ENCODE assay signal across 8 mouse cellular contexts in the genomic region with DNA sequence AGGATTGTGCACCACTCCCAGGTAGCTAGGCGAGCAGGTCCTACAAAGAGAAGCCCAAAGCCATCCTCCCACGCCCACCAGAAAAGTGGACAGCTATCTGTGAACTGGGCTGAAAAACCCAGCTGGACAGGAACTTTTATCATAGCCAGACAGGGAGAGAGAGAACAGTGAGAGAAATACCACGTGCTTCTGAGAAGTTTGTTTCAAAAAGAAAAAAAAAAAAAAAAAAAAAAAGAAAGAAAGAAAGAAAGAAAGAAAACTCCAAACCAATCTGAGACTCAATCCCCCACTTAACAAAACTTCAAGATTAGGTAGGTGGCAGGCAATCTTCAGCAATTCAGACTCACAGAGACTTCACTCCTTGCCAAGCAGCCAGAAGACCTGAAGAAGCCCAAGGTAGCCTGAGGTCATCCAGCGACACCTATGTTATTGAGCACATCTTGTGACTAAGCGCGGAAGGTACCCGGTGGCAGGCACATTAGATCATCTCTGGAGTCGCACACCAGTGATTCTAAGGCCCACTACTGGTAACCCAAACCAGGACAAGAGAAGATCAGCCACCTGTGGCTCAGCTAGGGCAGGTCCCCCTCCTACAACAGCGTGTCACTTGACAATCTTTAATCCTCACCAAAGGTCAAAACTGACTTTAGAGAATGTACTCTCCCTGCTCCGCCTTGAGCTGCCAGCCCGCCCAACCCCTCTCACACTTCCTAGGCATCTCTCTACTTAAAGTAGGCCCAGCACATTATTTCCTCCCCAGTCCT.
DNase-seq lines count a peak whose midpoint lies in the region; ATAC-seq lines count a peak whose summit lies in the region.

No protein-coding gene starts in this region.

- peak overlapping the region; percentile 94 for H3K9ac ChIP-seq in forebrain, embryonic 15.5 days (replicated peaks)
- H3K9ac ChIP-seq in liver, embryonic 16.5 days (ENCODE audit: low read depth, low read length) = no peak overlapping the region

- peaks cover 38% of the 10 kb centered on the region for H3K4me1 ChIP-seq in erythroblast, embryonic 14.5 days (ENCODE audit: control insufficient read depth)
- peaks cover 29% of the 10 kb centered on the region for H3K4me1 ChIP-seq in forebrain, embryonic 15.5 days
- peaks cover 29% of the 10 kb centered on the region for H3K4me1 ChIP-seq in liver, embryonic 16.5 days (ENCODE audit: control insufficient read depth, low read depth, low read length)

- 37% methylated on average over 11 of the region's 11 CpGs for WGBS in forebrain, embryonic 15.5 days
- WGBS in liver, embryonic 16.5 days (ENCODE audit: insufficient replicate concordance) = 53% methylated on average over 11 of the region's 11 CpGs

- H3K9me3 ChIP-seq in erythroblast, embryonic 14.5 days (ENCODE audit: control insufficient read depth, low read length) = no peaks in the 10 kb centered on the region
- no peaks in the 10 kb centered on the region for H3K9me3 ChIP-seq in forebrain, embryonic 15.5 days
- no peaks in the 10 kb centered on the region for H3K9me3 ChIP-seq in liver, embryonic 16.5 days (replicated peaks; ENCODE audit: control insufficient read depth, low read length)

- H3K4me3 ChIP-seq in erythroblast, embryonic 14.5 days (replicated peaks) = peak overlapping the region; percentile 69
- H3K4me3 ChIP-seq in forebrain, embryonic 15.5 days = peak overlapping the region; percentile 99
- no peak overlapping the region for H3K4me3 ChIP-seq in liver, embryonic 16.5 days (ENCODE audit: low read depth, low read length)

- H3K4me2 ChIP-seq in forebrain, embryonic 15.5 days (replicated peaks) = peak overlapping the region; percentile 85
- H3K4me2 ChIP-seq in liver, embryonic 16.5 days (ENCODE audit: low read depth, low read length) = peak overlapping the region; percentile 91

- H3K27me3 ChIP-seq in erythroblast, embryonic 14.5 days (ENCODE audit: control insufficient read depth) = peaks cover 8% of the 10 kb centered on the region
- H3K27me3 ChIP-seq in forebrain, embryonic 15.5 days = no peaks in the 10 kb centered on the region
- no peaks in the 10 kb centered on the region for H3K27me3 ChIP-seq in liver, embryonic 16.5 days (ENCODE audit: control insufficient read depth, insufficient read depth, low read depth, low read length)

- peak overlapping the region; percentile 95; the same call in 1 of the 2 replicates for H3K27ac ChIP-seq in forebrain, embryonic 15.5 days (replicated peaks)
- H3K27ac ChIP-seq in liver, embryonic 16.5 days (ENCODE audit: low read length) = 0 out of 2 replicates have a peak overlapping the region, but pooled peaks have one; percentile 42

- no peaks in the 10 kb centered on the region for H3K36me3 ChIP-seq in erythroblast, embryonic 14.5 days (ENCODE audit: control insufficient read depth)
- H3K36me3 ChIP-seq in forebrain, embryonic 15.5 days = no peaks in the 10 kb centered on the region
- no peaks in the 10 kb centered on the region for H3K36me3 ChIP-seq in liver, embryonic 16.5 days (ENCODE audit: control insufficient read depth, insufficient read depth)

- DNase-seq in A20 (ENCODE audit: low read depth, low spot score) = peak; percentile 51
- no peak for DNase-seq in right cerebral cortex, adult 2 months (ENCODE audit: low spot score in 2 of 2)
- no peak for DNase-seq in cerebellum, postnatal 4 days (ENCODE audit: low spot score in 2 of 2)

- ATAC-seq in erythroblast, adult 5-6 weeks (replicated peaks; ENCODE audit: low FRiP score, poor library complexity, severe bottlenecking) = no peak
- no peak for ATAC-seq in forebrain, embryonic 15.5 days (replicated peaks)
- ATAC-seq in liver, embryonic 16.5 days (ENCODE audit: low read depth) = no peak
- ATAC-seq in granulocyte monocyte progenitor cell, adult 5-6 weeks (replicated peaks; ENCODE audit: poor library complexity, severe bottlenecking) = no peak
